Mouse (Mus musculus) heart, postnatal 0 days (tissue): ENCODE results near the gene Cyth1.

ENCODE experiments used
- CTCF ChIP-seq: IDR thresholded peaks from 2 replicates; pipeline ENCODE4 v1.5.1; 2016; ENCODE audit warnings: antibody characterized with exemption, control low read depth, low read depth
- EP300 ChIP-seq: IDR thresholded peaks from 2 replicates; pipeline ENCODE4 v1.6.1; 2016; ENCODE audit warnings: antibody characterized with exemption, low read depth

DNA sequence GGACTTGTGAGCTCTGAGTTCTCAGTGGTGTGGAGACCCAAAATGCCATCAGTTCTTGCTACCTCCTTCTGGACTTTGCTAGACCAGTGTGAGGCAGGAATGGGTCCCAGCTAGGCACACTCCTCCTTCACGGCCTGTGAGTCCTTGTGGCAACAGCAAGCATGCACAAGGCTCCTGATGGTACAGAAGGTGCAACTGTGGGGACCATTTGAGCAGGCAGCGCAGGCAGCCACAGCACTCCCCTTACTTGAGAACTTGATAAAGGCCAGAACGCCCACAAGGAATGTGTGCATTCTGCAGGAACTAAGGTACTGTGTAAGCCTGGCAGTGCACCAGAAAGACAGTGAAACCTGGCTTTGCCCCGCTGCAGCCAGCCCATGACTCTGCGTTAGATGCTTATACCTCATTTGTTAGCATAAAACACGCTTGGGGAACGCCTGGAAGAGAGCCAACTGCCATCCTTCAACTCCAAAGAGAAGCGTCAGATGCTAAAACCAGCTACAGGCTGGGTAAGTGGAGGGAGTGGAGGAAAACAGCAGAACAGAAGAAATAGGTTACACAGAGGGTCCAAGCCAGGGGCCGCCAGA is 98.2 kb downstream of the Cyth1 start:
- TF ChIP-seq CTCF: no peak
- no peak for TF ChIP-seq EP300
